Mouse (Mus musculus) B cell, adult 62 days (primary cell): ENCODE measurements around the gene Olfr283. TPM values are rescaled to one million over a fixed set of nuclear protein-coding genes. Genes with fewer than 3 reads are reported as not detected.

Experiments
- total RNA-seq: library from RNA; stranded (reverse); gene quantifications from 4 replicates; pipeline ENCODE4 v1.2.4, GENCODE M21; 2023

Olfr283 gene
- not detected in 4 replicates for total RNA-seq

GRCm38 (mm10) chr15:98380846-98381245, at the start of gene Olfr283:
Gene Olfr283 (minus strand): TSS chr15:98380946.

GRCm38 (mm10) chr15:98340887-98341286, 39.9 kb downstream of the Olfr283 start, which contains the start of gene Olfr284:
Gene Olfr284 (minus strand): TSS chr15:98340987.

Other genes starting within 250 kb of the Olfr283 start
- 14.8 to 17.0 TPM (median 16.3 TPM) in 4 replicates for gene Asb8, start 215.3 kb downstream of the Olfr283 start, total RNA-seq
- gene Ccdc184, start 213.8 kb downstream of the Olfr283 start, total RNA-seq, result 0.26 TPM in 1 of 4 replicates, not detected in the others
- not detected in 4 replicates for gene Olfr288, start 185.4 kb downstream of the Olfr283 start, total RNA-seq
- not detected in 4 replicates for gene Gm44579, start 160.0 kb downstream of the Olfr283 start, total RNA-seq
- not detected in 4 replicates for gene Olfr287, start 159.9 kb downstream of the Olfr283 start, total RNA-seq
- not detected in 4 replicates for gene Olfr286, start 146.5 kb downstream of the Olfr283 start, total RNA-seq
- not detected in 4 replicates for gene H1fnt, start 123.7 kb downstream of the Olfr283 start, total RNA-seq
- gene Zfp641, start 84.8 kb downstream of the Olfr283 start, total RNA-seq, result not detected in 4 replicates
- gene Olfr285, start 63.6 kb downstream of the Olfr283 start, total RNA-seq, result not detected in 4 replicates
- gene Olfr284, start 40.0 kb downstream of the Olfr283 start, total RNA-seq, result not detected in 4 replicates
- not detected in 4 replicates for gene Olfr282, start 50.3 kb upstream of the Olfr283 start, total RNA-seq
- gene Olfr281, start 71.6 kb upstream of the Olfr283 start, total RNA-seq, result not detected in 4 replicates
- not detected in 4 replicates for gene OR5BS1P, start 89.0 kb upstream of the Olfr283 start, total RNA-seq
- gene Lalba, start 101.8 kb upstream of the Olfr283 start, total RNA-seq, result not detected in 4 replicates
- gene Olfr279, start 111.5 kb upstream of the Olfr283 start, total RNA-seq, result not detected in 4 replicates
- gene Kansl2, start 153.3 kb upstream of the Olfr283 start, total RNA-seq, result 66.9 to 79.3 TPM (median 72.8 TPM) in 4 replicates
- gene Ccnt1, start 190.0 kb upstream of the Olfr283 start, total RNA-seq, result 168 to 178 TPM (median 175 TPM) in 4 replicates
- gene 4930415O20Rik, start 190.1 kb upstream of the Olfr283 start, total RNA-seq, result not detected in 4 replicates
- gene Adcy6, start 229.1 kb upstream of the Olfr283 start, total RNA-seq, result 0.88 to 3.3 TPM (median 1.6 TPM) in 4 replicates
- not detected in 4 replicates for gene Cacnb3, start 249.9 kb upstream of the Olfr283 start, total RNA-seq